Mouse (Mus musculus): Measurements from ENCODE around the gene Sorbs1. TPM values are rescaled to one million over a fixed set of nuclear protein-coding genes. Genes with fewer than 3 reads are reported as not detected.

The Sorbs1 gene
- total RNA-seq (2023) = 20.8 TPM

DNA sequence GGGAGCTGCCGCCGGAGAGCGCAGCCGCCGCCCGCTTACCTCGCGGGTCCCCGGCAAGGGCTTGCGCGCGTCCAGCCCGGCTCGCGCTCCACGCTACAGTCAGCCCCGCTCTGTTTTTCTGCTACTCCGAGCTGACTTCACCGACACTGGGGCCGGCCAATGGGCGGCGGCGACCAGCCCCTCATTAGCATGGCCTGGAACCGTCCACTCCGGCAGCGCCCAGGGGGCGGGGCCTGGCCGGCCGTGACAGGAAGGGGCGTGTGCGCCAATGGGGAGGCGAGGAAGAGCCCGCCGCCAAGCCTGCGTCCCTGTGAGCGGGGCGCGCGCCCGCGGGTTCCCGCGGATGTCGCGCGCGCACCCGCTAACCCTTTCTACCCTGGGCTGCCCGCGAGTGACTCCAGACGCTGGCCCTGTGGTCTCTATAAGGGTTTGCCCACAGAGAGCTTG, at the start of gene Sorbs1:
Gene Sorbs1 (minus strand): TSS at position 148 of the 447 bp plus-strand sequence.

GRCm38 (mm10) chr19:40271308-40271892, 242.2 kb downstream of the Sorbs1 start, which contains the start of gene Pdlim1:
Gene Pdlim1 (minus strand): TSS chr19:40271842.

Other genes starting within 250 kb of the Sorbs1 start
- gene Pdlim1, start 241.9 kb downstream of the Sorbs1 start, total RNA-seq (2023) = 207 TPM
- 34.5 TPM for gene Aldh18a1, start 74.7 kb upstream of the Sorbs1 start, total RNA-seq (2023)
- gene Tctn3, start 98.5 kb upstream of the Sorbs1 start, total RNA-seq (2023) = 6.7 TPM
- 2.2 TPM for gene Entpd1, start 98.6 kb upstream of the Sorbs1 start, total RNA-seq (2023)
- gene Cc2d2b, start 235.0 kb upstream of the Sorbs1 start, total RNA-seq (2023) = 0.47 TPM

Data from CD4-positive naive resting alpha-beta T cell, adult 57 days (primary cell).